14 mouse cellular contexts compared by ENCODE assay signal in the genomic region with DNA sequence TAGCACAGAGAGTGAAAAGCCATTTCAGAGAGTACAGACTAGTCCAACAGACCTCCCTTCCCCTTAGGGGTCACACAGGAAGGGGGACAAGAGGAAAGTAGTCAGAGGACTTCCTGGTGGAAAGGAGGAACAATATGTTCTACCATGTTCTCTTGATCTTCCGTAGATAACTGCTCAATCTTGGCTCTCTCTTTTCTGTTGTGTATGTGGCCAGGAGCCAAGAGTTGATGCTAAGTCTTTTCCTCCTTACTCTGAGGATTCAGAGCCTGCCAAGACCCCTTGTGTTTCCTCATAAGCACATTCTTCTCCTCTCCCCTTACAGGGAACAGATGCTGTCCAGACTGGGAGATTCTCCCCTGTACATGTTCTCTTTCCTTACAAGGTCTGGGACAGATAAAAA.
A peak's percentile ranks its signal among the peaks of the same experiment; 100 is the strongest.
DNase-seq lines count a peak whose midpoint lies in the region; ATAC-seq lines count a peak whose summit lies in the region.
"Had no signal": no experiment of that assay in that cellular context is flagged by ENCODE, and none has a peak within 500 bp of the region (broad histone marks: within the 10 kb centered on the region; RNA-seq: fewer than 3 reads in every experiment).

No protein-coding gene starts in this region.

- H3K4me2 ChIP-seq in forebrain, embryonic 14.5 days (ENCODE audit: low read length): no peak overlapping the region
- H3K4me2 ChIP-seq in forebrain, embryonic 11.5 days (ENCODE audit: low read depth, low read length, severe bottlenecking): no peak overlapping the region
- H3K4me2 ChIP-seq in embryonic facial prominence, embryonic 15.5 days (replicated peaks): no peak overlapping the region
- H3K4me2 ChIP-seq: forebrain, embryonic 13.5 days; hindbrain, embryonic 14.5 days had no signal

- H3K9ac ChIP-seq in forebrain, embryonic 14.5 days (ENCODE audit: low read length): no peak overlapping the region
- no peak overlapping the region for H3K9ac ChIP-seq in forebrain, embryonic 11.5 days (ENCODE audit: low read length)
- no peak overlapping the region for H3K9ac ChIP-seq in embryonic facial prominence, embryonic 15.5 days
- H3K9ac ChIP-seq: forebrain, embryonic 13.5 days; hindbrain, embryonic 14.5 days had no signal

- H3K4me1 ChIP-seq in forebrain, embryonic 14.5 days (ENCODE audit: control insufficient read depth, insufficient read depth, low read length): no peaks in the 10 kb centered on the region
- no peaks in the 10 kb centered on the region for H3K4me1 ChIP-seq in forebrain, embryonic 11.5 days (replicated peaks; ENCODE audit: control insufficient read depth, insufficient read depth, low read length)
- H3K4me1 ChIP-seq in embryonic facial prominence, embryonic 15.5 days: no peaks in the 10 kb centered on the region
- H3K4me1 ChIP-seq: forebrain, embryonic 13.5 days; midbrain, embryonic 10.5 days had no signal

- no peak for ATAC-seq in forebrain, embryonic 14.5 days
- no peak for ATAC-seq in forebrain, embryonic 11.5 days (replicated peaks; ENCODE audit: low FRiP score)
- peak; percentile 34; the same call in 1 of the 2 replicates for ATAC-seq in embryonic facial prominence, embryonic 15.5 days (ENCODE audit: insufficient number of reproducible peaks, low FRiP score, low TSS enrichment, low read depth)
- ATAC-seq: forebrain, embryonic 13.5 days; Patski had no signal

- peak; percentile 4 for DNase-seq in forebrain, embryonic 14.5 days (ENCODE audit: low spot score)
- DNase-seq in forebrain, embryonic 11.5 days (ENCODE audit: low spot score): no peak
- peak; percentile 7 for DNase-seq in left cerebral cortex, postnatal 4 days
- DNase-seq in left cerebral cortex, postnatal 14 days (ENCODE audit: low spot score in 2 of 2): no peak
- peak; percentile 56 for DNase-seq in lung, postnatal 10 days
- DNase-seq in spleen, postnatal 36 days (ENCODE audit: low spot score in 2 of 2): no peak
- no peak for DNase-seq in thymus, adult 18-20 months
- DNase-seq: B cell, adult 2 months had no signal

- H3K9me3 ChIP-seq in forebrain, embryonic 14.5 days (replicated peaks; ENCODE audit: control insufficient read depth, low read length): no peaks in the 10 kb centered on the region
- no peaks in the 10 kb centered on the region for H3K9me3 ChIP-seq in forebrain, embryonic 11.5 days (ENCODE audit: control insufficient read depth, low read length)
- no peaks in the 10 kb centered on the region for H3K9me3 ChIP-seq in embryonic facial prominence, embryonic 15.5 days (replicated peaks)
- H3K9me3 ChIP-seq: forebrain, embryonic 13.5 days; midbrain, embryonic 10.5 days had no signal

- no peaks in the 10 kb centered on the region for H3K36me3 ChIP-seq in forebrain, embryonic 14.5 days (ENCODE audit: control insufficient read depth, insufficient read depth, low read length)
- H3K36me3 ChIP-seq in forebrain, embryonic 11.5 days (ENCODE audit: control insufficient read depth, insufficient read depth, low read length): no peaks in the 10 kb centered on the region
- H3K36me3 ChIP-seq in embryonic facial prominence, embryonic 15.5 days: no peaks in the 10 kb centered on the region
- H3K36me3 ChIP-seq: midbrain, embryonic 10.5 days had no signal

- no peak overlapping the region for H3K4me3 ChIP-seq in forebrain, embryonic 14.5 days (ENCODE audit: low read depth, low read length)
- H3K4me3 ChIP-seq in forebrain, embryonic 11.5 days (ENCODE audit: low read depth, low read length): no peak overlapping the region
- H3K4me3 ChIP-seq in embryonic facial prominence, embryonic 15.5 days (replicated peaks): no peak overlapping the region
- H3K4me3 ChIP-seq: forebrain, embryonic 13.5 days; midbrain, embryonic 10.5 days; myocyte had no signal

- H3K27me3 ChIP-seq in forebrain, embryonic 14.5 days (replicated peaks; ENCODE audit: control insufficient read depth, insufficient read depth, low read length): no peaks in the 10 kb centered on the region
- no peaks in the 10 kb centered on the region for H3K27me3 ChIP-seq in forebrain, embryonic 11.5 days (ENCODE audit: control insufficient read depth, insufficient read depth, low read length)
- no peaks in the 10 kb centered on the region for H3K27me3 ChIP-seq in embryonic facial prominence, embryonic 15.5 days
- H3K27me3 ChIP-seq: forebrain, embryonic 13.5 days had no signal

- H3K27ac ChIP-seq in forebrain, embryonic 14.5 days (ENCODE audit: low read depth, low read length): no peak overlapping the region
- no peak overlapping the region for H3K27ac ChIP-seq in forebrain, embryonic 11.5 days (ENCODE audit: low read depth, low read length)
- 0 out of 2 replicates have a peak overlapping the region, but pooled peaks have one; percentile 5 for H3K27ac ChIP-seq in embryonic facial prominence, embryonic 15.5 days (replicated peaks)
- H3K27ac ChIP-seq: forebrain, embryonic 13.5 days; hindbrain, embryonic 14.5 days; midbrain, embryonic 10.5 days had no signal

- intact Hi-C loops in left cerebral cortex, postnatal 4 days (cut with DNase I): no loop called here
- intact Hi-C loops in left cerebral cortex, postnatal 14 days (cut with DNase I): no loop called here

- 68% methylated on average over 1 of the region's 1 CpGs for WGBS in forebrain, embryonic 14.5 days
- WGBS in forebrain, embryonic 11.5 days: 100% methylated on average over 1 of the region's 1 CpGs
- WGBS in embryonic facial prominence, embryonic 15.5 days: 45% methylated on average over 1 of the region's 1 CpGs

Comparison
In these comparisons a context has a peak if more than half of its experiments do, and no peak if none do; other contexts are left out.
1. DNase-seq: peak in forebrain, embryonic 14.5 days (single experiment), left cerebral cortex, postnatal 4 days (single experiment) and lung, postnatal 10 days (single experiment); none in forebrain, embryonic 11.5 days (single experiment), left cerebral cortex, postnatal 14 days (0 of 2), spleen, postnatal 36 days (0 of 2) and thymus, adult 18-20 months (0 of 2).